Mouse (Mus musculus): ENCODE measurements around the gene Pradc1. TPM values are rescaled to one million over a fixed set of nuclear protein-coding genes. Genes with fewer than 3 reads are reported as not detected.
"Not testable (repeated sequence)": the region's sequence is repeated elsewhere in the genome, so short reads cannot be mapped to it uniquely, and the experiment has no call there.

The Pradc1 gene
- total RNA-seq, 2 experiments from 2014 or later, result 17.9 to 19.4 TPM

- intact Hi-C loops (cut with DNase I), result no loop called here
- no peak for DNase-seq
Measured at GRCm38 (mm10) chr6:85452816-85453215, 1.0 kb upstream of the Pradc1 start.

GRCm38 (mm10) chr6:85452411-85452665 lies 568 bp upstream of the Pradc1 start:
- no peak for DNase-seq
- intact Hi-C loops (cut with DNase I), result no loop called here

GRCm38 (mm10) chr6:85450697-85451663 lies 790 bp downstream of the Pradc1 start, which contains the start of gene Cct7:
Gene Cct7, plus strand, starts transcription at chr6:85451514.
- intact Hi-C loops (cut with DNase I), result no loop called here
- DNase-seq, result peak; percentile 99

GRCm38 (mm10) chr6:85450140-85450539 lies 1.6 kb downstream of the Pradc1 start:
- intact Hi-C loops (cut with DNase I); DNase-seq: not testable (repeated sequence)

- intact Hi-C loops (cut with DNase I), result no loop called here
- no peak for DNase-seq
Measured at GRCm38 (mm10) chr6:85447351-85447750, 4.4 kb downstream of the Pradc1 start.

- intact Hi-C loops (cut with DNase I), result no loop called here
- DNase-seq, result no peak
Measured at GRCm38 (mm10) chr6:85445286-85445685, 6.5 kb downstream of the Pradc1 start.

- intact Hi-C loops (cut with DNase I), result no loop called here
- DNase-seq, result no peak
Measured at GRCm38 (mm10) chr6:85444266-85444965, 7.4 kb downstream of the Pradc1 start.

GRCm38 (mm10) chr6:85443488-85444233 lies 8.1 kb downstream of the Pradc1 start:
- intact Hi-C loops (cut with DNase I), result no loop called here

GRCm38 (mm10) chr6:85441142-85441541 lies 10.6 kb downstream of the Pradc1 start:
- intact Hi-C loops (cut with DNase I), result no loop called here

More at GRCm38 (mm10) chr6:85443488-85444233, 8.1 kb downstream of the Pradc1 start:
- DNase-seq, result no peak

GRCm38 (mm10) chr6:85436631-85437030 lies 15.1 kb downstream of the Pradc1 start:
- intact Hi-C loops (cut with DNase I), result no loop called here
- no peak for DNase-seq

More at GRCm38 (mm10) chr6:85441142-85441541, 10.6 kb downstream of the Pradc1 start:
- DNase-seq, result no peak

GRCm38 (mm10) chr6:85436204-85436603 lies 15.6 kb downstream of the Pradc1 start:
- no peak for DNase-seq
- intact Hi-C loops (cut with DNase I), result no loop called here

GRCm38 (mm10) chr6:85433865-85434264 lies 17.9 kb downstream of the Pradc1 start:
- no peak for DNase-seq
- intact Hi-C loops (cut with DNase I), result no loop called here

GRCm38 (mm10) chr6:85431842-85432431 lies 19.8 kb downstream of the Pradc1 start, which contains the start of gene Smyd5:
Gene Smyd5, plus strand, starts transcription at chr6:85431989.
- intact Hi-C loops (cut with DNase I), result no loop called here
- DNase-seq, result peak; percentile 82 to 88

GRCm38 (mm10) chr6:85431274-85431841 lies 20.4 kb downstream of the Pradc1 start:
- intact Hi-C loops (cut with DNase I), result no loop called here
- no peak for DNase-seq

- intact Hi-C loops (cut with DNase I), result no loop called here
Measured at GRCm38 (mm10) chr6:85423836-85424379, 27.9 kb downstream of the Pradc1 start, which contains the start of gene Noto. Gene Noto, plus strand, starts transcription at chr6:85423886.

GRCm38 (mm10) chr6:85419150-85419549 lies 32.6 kb downstream of the Pradc1 start:
- intact Hi-C loops (cut with DNase I), result no loop called here
- DNase-seq, result no peak

More at GRCm38 (mm10) chr6:85423836-85424379, 27.9 kb downstream of the Pradc1 start, which contains the start of gene Noto:
- no peak for DNase-seq

- intact Hi-C loops (cut with DNase I), result no loop called here
- DNase-seq, result no peak
Measured at GRCm38 (mm10) chr6:85415829-85416228, 35.9 kb downstream of the Pradc1 start.

GRCm38 (mm10) chr6:85410771-85411273 lies 40.9 kb downstream of the Pradc1 start:
- DNase-seq, result peak; percentile 73 to 80
- intact Hi-C loops (cut with DNase I), result loop anchor here (1.0 to 2.0 kb wide), 2 partner anchors 148 to 251 kb away; no protein-coding TSS in a partner anchor

GRCm38 (mm10) chr6:85409003-85409402 lies 42.8 kb downstream of the Pradc1 start:
- DNase-seq, result no peak
- intact Hi-C loops (cut with DNase I), result loop anchor here (10.0 kb wide), 1 partner anchor 374 kb away; no protein-coding TSS in a partner anchor

Data from heart, postnatal 10 days (tissue).